Mouse (Mus musculus): ENCODE results near the gene Set.
"Not testable (repeated sequence)": the region's sequence is repeated elsewhere in the genome, so short reads cannot be mapped to it uniquely, and the experiment has no call there.

Gene Set

GRCm38 (mm10) chr2:30057223-30057904, at the start of gene Set:
Set (plus strand) TSS chr2:30057378.
- DNase-seq, result no peak

DNA sequence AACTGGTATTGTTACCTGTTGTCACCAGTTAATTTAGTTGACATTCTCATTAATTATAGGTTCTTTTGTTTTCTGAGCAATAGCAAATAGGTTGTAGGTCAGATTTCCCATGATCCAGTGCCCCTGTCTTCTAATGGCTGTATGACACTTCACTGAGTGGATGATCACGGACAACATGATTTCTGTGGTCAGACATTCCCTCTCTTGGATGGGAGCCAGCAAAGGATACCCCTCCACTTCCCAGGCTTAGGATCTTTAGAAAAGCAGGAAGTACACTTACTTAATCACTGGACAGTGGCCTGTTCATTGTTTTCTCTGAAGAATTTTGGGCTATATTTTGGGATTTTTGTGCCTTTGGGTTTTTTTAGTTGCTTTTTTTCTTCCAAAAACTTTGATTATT, 48.1 kb upstream of the Set start:
- DNase-seq, result no peak

DNA sequence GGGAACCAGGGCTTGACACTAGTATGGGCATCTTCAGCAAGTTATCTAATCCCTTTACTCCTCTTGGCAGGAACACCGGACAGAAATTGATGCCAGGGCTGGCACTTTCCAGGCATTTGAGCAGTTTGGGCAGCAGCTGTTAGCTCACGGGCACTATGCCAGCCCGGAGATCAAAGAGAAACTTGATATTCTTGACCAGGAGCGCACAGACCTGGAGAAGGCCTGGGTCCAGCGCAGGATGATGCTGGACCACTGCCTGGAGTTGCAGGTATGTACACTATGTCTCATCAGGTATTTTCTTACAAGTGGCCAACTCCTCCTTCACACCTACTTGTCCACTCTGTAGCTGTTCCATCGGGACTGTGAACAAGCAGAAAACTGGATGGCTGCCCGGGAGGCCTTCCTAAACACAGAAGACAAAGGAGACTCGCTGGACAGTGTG, 46.3 kb upstream of the Set start:
- peak; percentile 89 for DNase-seq

- DNase-seq, result peak; percentile 30
Observed at GRCm38 (mm10) chr2:30014326-30014966, 42.7 kb upstream of the Set start.

DNA sequence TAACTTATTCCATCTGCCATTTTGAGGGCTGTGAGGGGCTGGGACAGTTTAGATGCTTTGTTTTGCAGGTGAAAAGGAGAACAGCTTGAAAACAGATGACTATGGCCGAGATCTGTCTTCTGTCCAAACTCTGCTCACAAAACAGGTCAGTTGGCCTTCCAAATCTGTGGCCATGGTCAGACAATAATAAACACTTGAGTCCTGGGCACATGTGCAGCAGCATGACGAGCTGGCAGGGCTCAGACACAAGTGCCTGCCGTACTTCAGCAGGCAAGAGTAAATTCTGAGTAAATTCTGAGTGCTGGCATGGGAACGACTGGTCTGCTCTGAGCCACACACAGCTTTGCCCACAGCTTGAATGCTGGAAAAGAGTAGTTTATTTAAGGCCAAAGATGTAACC, 31.7 kb upstream of the Set start:
- no peak for DNase-seq

DNA sequence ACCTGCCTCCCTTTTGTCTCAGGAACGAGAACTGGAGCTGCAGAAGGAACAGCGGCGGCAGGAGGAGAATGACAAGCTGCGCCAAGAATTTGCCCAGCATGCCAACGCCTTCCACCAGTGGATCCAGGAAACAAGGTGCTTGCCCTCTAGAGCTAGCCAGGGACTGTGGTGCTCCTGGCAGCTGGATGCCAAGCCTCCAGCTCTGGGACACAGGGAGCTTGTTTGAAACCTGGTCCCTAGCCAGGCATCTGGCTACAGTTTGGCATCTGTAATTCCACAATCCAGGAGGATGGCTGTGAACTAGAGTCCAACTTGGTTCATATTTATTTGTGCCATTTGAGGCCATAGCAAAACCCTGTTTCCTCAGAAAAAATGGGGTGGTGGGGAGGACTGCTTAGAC, 30.2 kb upstream of the Set start:
- no peak for DNase-seq

DNA sequence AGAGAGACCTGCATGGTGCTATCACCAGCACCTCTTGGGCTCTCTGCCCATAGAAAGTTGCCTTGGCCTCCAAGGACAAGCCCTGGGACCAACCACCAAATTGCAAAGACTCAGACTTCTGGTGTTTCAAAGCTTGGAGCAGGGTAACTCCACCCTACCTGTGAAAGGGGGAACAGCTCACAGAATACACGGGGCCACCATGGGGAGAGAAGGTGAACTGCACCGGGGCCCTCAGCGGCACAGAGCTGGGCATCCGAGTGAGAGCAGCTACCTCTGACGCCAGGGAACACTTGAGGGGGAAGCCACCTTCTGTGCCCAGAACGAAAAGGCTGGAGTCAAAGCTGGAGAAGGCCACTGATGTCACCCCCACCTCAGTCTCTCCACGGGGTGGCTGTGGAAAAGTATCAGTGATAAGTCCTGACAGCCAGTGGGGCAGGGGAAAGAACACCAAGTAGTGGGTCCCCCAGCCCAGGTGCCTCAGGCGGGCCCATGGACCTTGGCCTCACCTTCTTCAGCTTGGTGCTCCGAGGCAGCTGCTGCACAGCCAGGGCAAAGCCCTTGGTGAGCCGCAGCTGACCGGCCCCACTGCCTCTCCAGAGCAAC, 24.8 kb upstream of the Set start:
- no peak for DNase-seq

GRCm38 (mm10) chr2:30032957-30033356, 24.2 kb upstream of the Set start:
- no peak for DNase-seq

GRCm38 (mm10) chr2:30037762-30038161, 19.4 kb upstream of the Set start:
- no peak for DNase-seq

DNA sequence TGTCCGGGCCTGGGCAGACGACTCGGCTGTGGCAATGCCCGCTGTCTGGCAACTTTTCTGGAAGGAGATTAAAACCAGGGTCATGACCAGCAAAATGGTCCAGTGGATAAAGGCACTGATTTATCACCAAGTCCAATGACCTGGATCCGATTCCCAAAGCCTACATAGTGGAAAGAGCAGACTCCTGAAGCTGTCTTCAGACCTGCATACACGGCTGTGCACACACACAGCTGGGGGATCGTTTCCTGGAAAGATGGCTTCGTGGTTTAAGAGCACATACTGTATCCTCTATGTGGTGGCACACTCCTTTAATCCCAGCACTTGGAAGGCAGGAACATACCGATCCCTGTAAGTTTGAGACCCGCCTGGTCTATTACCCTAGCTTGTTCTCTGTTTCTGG, 18.8 kb upstream of the Set start:
- no peak for DNase-seq

GRCm38 (mm10) chr2:30039687-30040086, 17.5 kb upstream of the Set start:
- no peak for DNase-seq

DNA sequence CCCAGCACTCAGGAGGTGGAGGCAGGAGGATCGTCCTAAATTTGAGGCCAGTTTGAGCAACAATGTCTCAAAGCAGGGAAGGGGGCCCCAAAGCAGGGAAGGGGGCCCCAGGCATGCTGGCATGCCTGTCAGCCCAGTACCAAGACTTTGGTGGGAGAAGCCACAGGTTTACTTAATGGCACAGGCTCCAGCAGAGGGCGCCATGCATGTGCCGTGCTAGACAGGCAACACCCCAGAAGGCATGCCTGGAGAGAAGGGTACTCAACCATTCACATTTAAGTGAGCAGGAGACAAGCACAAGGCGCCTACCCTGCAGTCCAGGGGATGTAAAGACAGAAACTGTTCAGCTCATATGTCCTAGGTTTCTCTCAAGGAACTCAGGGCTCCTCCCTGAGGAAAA, 14.7 kb upstream of the Set start:
- peak; percentile 59 for DNase-seq

DNA sequence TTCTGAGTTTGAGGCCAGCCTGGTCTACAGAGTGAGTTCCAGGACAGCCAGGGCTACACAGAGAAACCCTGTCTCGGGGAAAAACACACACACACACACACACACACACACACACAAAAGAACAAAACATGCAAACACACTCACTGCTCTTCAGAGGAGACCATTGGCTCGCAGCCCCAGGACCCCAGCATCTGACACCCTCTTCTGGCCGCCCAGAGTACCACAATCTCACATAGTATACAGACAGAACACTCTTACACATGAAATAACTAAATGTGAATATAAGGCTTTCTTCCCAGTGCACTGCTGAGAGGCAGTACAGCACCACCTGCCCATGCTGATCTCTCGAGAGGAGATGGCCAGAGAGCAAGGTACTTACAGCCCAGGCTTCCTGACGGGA, 12.6 kb upstream of the Set start:
- no peak for DNase-seq

GRCm38 (mm10) chr2:30047127-30047526, 10.1 kb upstream of the Set start:
- no peak for DNase-seq

- no peak for DNase-seq
Observed at GRCm38 (mm10) chr2:30048101-30048501, 9.1 kb upstream of the Set start.

DNA sequence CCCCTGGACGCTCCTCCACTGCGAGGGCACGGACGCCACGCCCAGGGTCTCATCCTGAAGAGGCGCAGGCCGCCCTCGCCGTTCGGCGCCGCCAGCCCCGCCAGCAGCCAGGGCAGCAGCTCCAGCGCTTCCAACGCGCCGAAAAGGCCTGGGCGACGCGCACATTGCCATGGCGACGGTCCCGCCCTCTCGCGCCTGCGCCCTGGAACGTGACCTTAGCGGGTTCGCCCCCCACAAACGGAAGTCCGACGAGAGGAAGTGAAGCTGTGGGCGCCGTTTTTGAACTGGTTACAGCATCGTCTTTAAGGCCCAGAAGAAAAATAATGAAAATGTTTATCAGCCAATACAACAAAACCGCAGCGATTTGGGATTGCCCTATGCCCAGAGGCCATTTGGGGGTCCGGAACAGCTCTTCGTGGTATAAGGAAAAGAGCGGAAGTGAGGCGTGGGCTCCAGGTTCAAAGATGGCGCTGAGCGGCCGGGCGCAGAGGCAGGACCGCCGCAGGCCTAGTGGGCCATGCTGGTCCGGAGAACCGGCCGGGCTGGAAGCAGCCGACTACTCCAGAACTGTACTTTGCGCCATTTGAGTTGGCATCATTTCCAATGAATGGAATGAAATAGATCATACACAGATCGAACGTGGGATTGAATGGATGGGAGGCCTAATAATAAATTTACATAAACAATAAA, 8.3 kb upstream of the Set start, which contains the start of gene Wdr34:
TSS of gene Wdr34 (minus strand) at position 183 of the 690 bp plus-strand sequence.
- DNase-seq, result peak; percentile 96

DNA sequence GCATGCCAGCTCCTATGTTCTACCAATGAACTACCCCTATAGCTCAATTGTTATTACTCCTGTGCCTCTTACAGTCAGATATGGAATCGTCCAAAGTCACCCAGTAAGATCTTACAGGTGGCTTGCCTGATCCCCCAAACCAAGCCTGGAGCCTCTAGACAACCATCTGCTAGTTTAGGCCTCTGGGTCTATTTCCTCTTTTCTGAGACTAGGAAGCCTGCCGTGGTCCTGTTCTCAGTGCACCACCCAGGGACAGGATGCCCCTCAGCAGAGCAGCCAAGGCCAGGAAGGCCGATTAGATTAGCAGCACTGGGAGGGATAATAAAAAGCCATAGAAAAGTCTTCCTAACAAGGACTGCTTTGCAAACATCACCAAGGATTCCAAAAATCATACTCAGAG, 7.3 kb upstream of the Set start:
- DNase-seq, result no peak

- no peak for DNase-seq
Observed at GRCm38 (mm10) chr2:30051992-30052761, 5.0 kb upstream of the Set start.

DNA sequence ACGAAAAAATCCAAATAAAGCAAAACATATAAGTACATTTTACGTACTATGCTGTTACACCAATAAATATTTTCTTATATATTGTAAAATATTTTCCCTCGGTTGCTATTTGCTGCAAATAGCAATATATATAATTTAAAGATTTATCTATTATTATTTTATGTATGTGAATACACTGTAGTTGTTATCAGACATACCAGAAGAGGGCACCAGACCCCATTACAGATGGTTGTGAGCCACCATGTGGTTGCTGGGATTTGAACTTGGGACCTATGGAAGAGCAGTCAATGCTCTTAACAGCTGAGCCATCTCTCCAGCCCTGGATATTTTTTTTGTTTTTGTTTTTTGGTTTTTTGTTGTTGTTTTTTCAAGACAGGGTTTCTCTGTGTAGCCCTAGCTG, 1.9 kb upstream of the Set start:
- not testable (repeated sequence) for DNase-seq

GRCm38 (mm10) chr2:30056736-30057135, 442 bp upstream of the Set start:
- no peak for DNase-seq

DNA sequence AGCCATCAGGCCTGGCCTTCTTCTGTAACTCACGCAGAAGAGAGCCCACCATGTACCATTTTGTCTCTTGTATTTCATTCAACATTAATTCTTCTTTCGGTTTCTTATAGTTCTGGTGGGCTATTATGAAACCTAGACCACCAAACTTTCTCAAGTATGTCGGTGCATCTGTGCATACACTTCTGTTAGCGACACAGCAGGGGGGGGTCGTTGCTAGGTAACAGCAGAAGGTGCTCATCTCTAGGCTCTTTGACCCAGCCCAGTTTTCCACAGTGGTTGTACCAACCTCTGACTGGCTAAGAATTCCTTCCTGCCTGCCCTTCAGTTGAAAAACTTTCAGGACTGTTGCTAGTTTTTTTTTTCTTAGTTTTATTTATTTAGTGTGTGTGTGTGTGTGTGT, 1.2 kb downstream of the Set start:
- DNase-seq, result no peak

- peak; percentile 46 for DNase-seq
Observed at GRCm38 (mm10) chr2:30061215-30062166, 4.3 kb downstream of the Set start.
